27 mouse cellular contexts compared by ENCODE assay signal in genomic region chrX:111377020-111377419, GRCm38 (mm10).
DNase-seq lines count a peak whose midpoint lies in the region; ATAC-seq lines count a peak whose summit lies in the region.
"Had no signal": no experiment of that assay in that cellular context is flagged by ENCODE, and none has a peak within 500 bp of the region (broad histone marks: within the 10 kb centered on the region; RNA-seq: fewer than 3 reads in every experiment).

No protein-coding gene starts in this region.

- 87% methylated on average over 5 of the region's 5 CpGs for WGBS in forebrain, embryonic 12.5 days

- no peak overlapping the region for H3K27ac ChIP-seq in forebrain, embryonic 12.5 days
- H3K27ac ChIP-seq: embryonic facial prominence, embryonic 12.5 days; embryonic facial prominence, embryonic 15.5 days; forebrain, embryonic 15.5 days; heart, embryonic 15.5 days; hindbrain, embryonic 10.5 days; hindbrain, embryonic 13.5 days had no signal

- DNase-seq in ES-CJ7 (ENCODE audit: low read depth, low spot score) (peak; percentile 63), R1 (ENCODE audit: low read depth, low spot score) (peak; percentile 52)
- DNase-seq in testis, postnatal 14 days (ENCODE audit: low spot score): peak; percentile 18
- no peak for DNase-seq in right cerebral cortex, postnatal 4 days
- DNase-seq: adrenal gland, adult 8-10 months; adrenal gland, postnatal 25 days; cerebellum, adult 18-20 months; cerebellum, adult 9-11 months; cerebellum, postnatal 25 days; gastrocnemius, postnatal 25 days; heart, adult 18-20 months; heart, postnatal 10 days; heart, postnatal 36 days had no signal

- no peaks in the 10 kb centered on the region for H3K27me3 ChIP-seq in forebrain, embryonic 12.5 days
- H3K27me3 ChIP-seq: embryonic facial prominence, embryonic 12.5 days; embryonic facial prominence, embryonic 15.5 days; forebrain, embryonic 15.5 days; heart, embryonic 12.5 days; heart, embryonic 15.5 days; hindbrain, embryonic 13.5 days had no signal

- H3K9me3 ChIP-seq in forebrain, embryonic 12.5 days: no peaks in the 10 kb centered on the region
- H3K9me3 ChIP-seq: embryonic facial prominence, embryonic 12.5 days; embryonic facial prominence, embryonic 15.5 days; forebrain, embryonic 15.5 days; G1E; heart, embryonic 12.5 days; heart, embryonic 15.5 days; hindbrain, embryonic 10.5 days; hindbrain, embryonic 13.5 days had no signal

- no peaks in the 10 kb centered on the region for H3K36me3 ChIP-seq in forebrain, embryonic 12.5 days (replicated peaks)
- H3K36me3 ChIP-seq: embryonic facial prominence, embryonic 12.5 days; embryonic facial prominence, embryonic 15.5 days; forebrain, embryonic 15.5 days; G1E; heart, embryonic 12.5 days; heart, embryonic 15.5 days; hindbrain, embryonic 10.5 days; hindbrain, embryonic 13.5 days had no signal

- H3K4me1 ChIP-seq in forebrain, embryonic 12.5 days: no peaks in the 10 kb centered on the region
- H3K4me1 ChIP-seq: embryonic facial prominence, embryonic 12.5 days; embryonic facial prominence, embryonic 15.5 days; forebrain, embryonic 15.5 days; heart, embryonic 12.5 days; heart, embryonic 15.5 days; hindbrain, embryonic 10.5 days; hindbrain, embryonic 13.5 days had no signal

- ATAC-seq in forebrain, embryonic 12.5 days (ENCODE audit: low FRiP score): no peak
- no peak for ATAC-seq in megakaryocyte, adult 5-6 weeks (ENCODE audit: poor library complexity, severe bottlenecking)
- ATAC-seq: activated CD4-positive, CD25-positive, alpha-beta regulatory T cell, adult 4 months; CD4-positive, CD25-positive, alpha-beta regulatory T cell, adult 4 months; forebrain, embryonic 15.5 days; hindbrain, embryonic 16.5 days; intestine, embryonic 16.5 days had no signal

- no peak overlapping the region for H3K4me3 ChIP-seq in forebrain, embryonic 12.5 days (replicated peaks)
- H3K4me3 ChIP-seq: embryonic facial prominence, embryonic 12.5 days; embryonic facial prominence, embryonic 15.5 days; forebrain, embryonic 15.5 days; heart, embryonic 12.5 days; heart, embryonic 15.5 days; hindbrain, embryonic 10.5 days; hindbrain, embryonic 13.5 days had no signal

- H3K9ac ChIP-seq in forebrain, embryonic 12.5 days: no peak overlapping the region
- H3K9ac ChIP-seq: embryonic facial prominence, embryonic 12.5 days; embryonic facial prominence, embryonic 15.5 days; forebrain, embryonic 15.5 days; heart, embryonic 12.5 days; heart, embryonic 15.5 days; hindbrain, embryonic 13.5 days had no signal

- H3K4me2 ChIP-seq in forebrain, embryonic 12.5 days: no peak overlapping the region
- H3K4me2 ChIP-seq: embryonic facial prominence, embryonic 12.5 days; embryonic facial prominence, embryonic 15.5 days; forebrain, embryonic 15.5 days; heart, embryonic 12.5 days; heart, embryonic 15.5 days; hindbrain, embryonic 13.5 days had no signal
